8 mouse cellular contexts compared by ENCODE assay signal in the genomic region with DNA sequence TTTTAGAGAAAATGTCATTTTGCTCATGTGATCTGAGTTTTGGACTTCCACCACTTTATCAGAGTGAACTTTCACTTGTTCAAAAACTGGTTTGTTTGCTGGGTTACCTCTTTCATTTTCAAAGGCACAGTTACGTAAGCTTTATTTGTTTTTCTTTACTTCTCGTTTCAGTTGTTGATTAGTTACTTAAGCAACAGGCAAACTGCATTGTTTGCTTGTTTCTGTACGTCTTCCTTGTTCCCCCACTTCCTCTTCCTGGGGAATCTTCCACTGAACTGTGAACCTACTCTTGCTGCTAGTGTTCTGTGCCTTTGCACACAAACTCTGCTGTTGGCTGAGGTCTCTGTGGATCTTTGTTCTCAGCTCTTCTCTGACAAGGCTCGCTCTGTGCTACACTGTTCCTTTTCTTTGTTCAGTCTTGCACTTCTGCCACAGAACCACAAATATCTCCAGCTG. TPM values are rescaled to one million over a fixed set of nuclear protein-coding genes. Genes with fewer than 3 reads are reported as not detected.
DNase-seq lines count a peak whose midpoint lies in the region; ATAC-seq lines count a peak whose summit lies in the region.

A gene (plus strand): TSS at position 76 of the 456 bp plus-strand sequence.

- H3K9ac ChIP-seq in lung, embryonic 16.5 days (ENCODE audit: low read length): no peak within 1 kb of the TSS

- WGBS in large intestine, adult 2 months: 18% methylated on average over 4 of the region's 4 CpGs
- 25% methylated on average over 4 of the region's 4 CpGs for WGBS in lung, embryonic 16.5 days

- no peak for ATAC-seq in lung, embryonic 16.5 days (ENCODE audit: low read depth)
- ATAC-seq in megakaryocyte-erythroid progenitor cell, adult 5-6 weeks (replicated peaks; ENCODE audit: low FRiP score, low TSS enrichment, poor library complexity, severe bottlenecking): no peak

- no peaks in the 10 kb centered on the region for H3K9me3 ChIP-seq in lung, embryonic 16.5 days (ENCODE audit: control insufficient read depth, low read length)

- peak; percentile 11 for DNase-seq in cerebellum, adult 11-12 months
- DNase-seq in cerebellum, postnatal 14 days: no peak
- DNase-seq in urinary bladder, adult 18-20 months (ENCODE audit: low spot score in 2 of 2): peak; percentile 16 to 26
- no peak for DNase-seq in urinary bladder, postnatal 10 days (ENCODE audit: low spot score)
- DNase-seq in large intestine, adult 2 months (ENCODE audit: low read depth, low spot score): peak; percentile 18
- DNase-seq in yolk sac, embryonic 10.5 days (ENCODE audit: low spot score): peak; percentile 18

- no peaks in the 10 kb centered on the region for H3K27me3 ChIP-seq in lung, embryonic 16.5 days (ENCODE audit: control insufficient read depth, insufficient read depth, low read depth, low read length)

- no peaks in the 10 kb centered on the region for H3K4me1 ChIP-seq in lung, embryonic 16.5 days (replicated peaks; ENCODE audit: control insufficient read depth, insufficient read depth, low read length)

- no peak within 1 kb of the TSS for H3K4me3 ChIP-seq in lung, embryonic 16.5 days (ENCODE audit: low read length)

- no peak within 1 kb of the TSS; the same call in 1 of the 2 replicates for H3K4me2 ChIP-seq in lung, embryonic 16.5 days (ENCODE audit: low read depth, low read length)

- no peaks in the 10 kb centered on the region for H3K36me3 ChIP-seq in lung, embryonic 16.5 days (ENCODE audit: control insufficient read depth, insufficient read depth, low read length)

- H3K27ac ChIP-seq in lung, embryonic 16.5 days (ENCODE audit: low read length): peak within 1 kb of the TSS; percentile 18

RNA-seq across cellular contexts. Expression of the gene that starts here (rescaled TPM):
- polyA plus RNA-seq in large intestine, adult 2 months (2012; rRNA removed): 10.2 and 34.0 TPM in 2 replicates
- polyA plus RNA-seq in lung, embryonic 16.5 days (2015; fragmentation: Nextera tagmentation; extraction: Ambion mirVana): 0.58 and 1.6 TPM in 2 replicates
- total RNA-seq in megakaryocyte-erythroid progenitor cell, adult 5-6 weeks (2014; fragmentation: Nextera tagmentation): 0.54 and 1.5 TPM in 2 replicates
- total RNA-seq in megakaryocyte-erythroid progenitor cell, adult 5-6 weeks (2017): not detected in 2 replicates

Comparison
In these comparisons a context has a peak if more than half of its experiments do, and no peak if none do; other contexts are left out.
1. DNase-seq: peak in cerebellum, adult 11-12 months (single experiment), urinary bladder, adult 18-20 months (2 of 2), large intestine, adult 2 months (single experiment) and yolk sac, embryonic 10.5 days (single experiment); none in cerebellum, postnatal 14 days (0 of 2) and urinary bladder, postnatal 10 days (single experiment).